Comparison of ENCODE assay signal across 9 mouse cellular contexts in genomic region chr1:170200379-170200778, GRCm38 (mm10). TPM values are rescaled to one million over a fixed set of nuclear protein-coding genes. Genes with fewer than 3 reads are reported as not detected.
DNase-seq lines count a peak whose midpoint lies in the region; ATAC-seq lines count a peak whose summit lies in the region.
"Had no signal": no experiment of that assay in that cellular context is flagged by ENCODE, and none has a peak within 500 bp of the region (broad histone marks: within the 10 kb centered on the region; RNA-seq: fewer than 3 reads in every experiment).

No protein-coding gene starts in this region.

- H3K9me3 ChIP-seq in midbrain, embryonic 15.5 days: no peaks in the 10 kb centered on the region
- H3K9me3 ChIP-seq in midbrain, embryonic 10.5 days (replicated peaks): no peaks in the 10 kb centered on the region

- H3K36me3 ChIP-seq in midbrain, embryonic 15.5 days (replicated peaks): peaks cover 36% of the 10 kb centered on the region
- peaks cover 97% of the 10 kb centered on the region for H3K36me3 ChIP-seq in midbrain, embryonic 10.5 days

- no peaks in the 10 kb centered on the region for H3K4me1 ChIP-seq in midbrain, embryonic 15.5 days
- no peaks in the 10 kb centered on the region for H3K4me1 ChIP-seq in midbrain, embryonic 10.5 days

- ATAC-seq in midbrain, embryonic 15.5 days (replicated peaks): 0 out of 2 replicates have a peak, but pooled peaks have one; percentile 50

- no peaks in the 10 kb centered on the region for H3K27me3 ChIP-seq in midbrain, embryonic 15.5 days (replicated peaks)
- H3K27me3 ChIP-seq in midbrain, embryonic 10.5 days (ENCODE audit: low read depth, poor library complexity, severe bottlenecking): no peaks in the 10 kb centered on the region

- no peak overlapping the region for H3K4me2 ChIP-seq in midbrain, embryonic 15.5 days

- no peak overlapping the region for H3K9ac ChIP-seq in midbrain, embryonic 15.5 days

- H3K27ac ChIP-seq in midbrain, embryonic 15.5 days: no peak overlapping the region
- H3K27ac ChIP-seq in midbrain, embryonic 10.5 days (replicated peaks): no peak overlapping the region

- WGBS in midbrain, embryonic 15.5 days: 81% methylated on average over 3 of the region's 3 CpGs
- 87% methylated on average over 3 of the region's 3 CpGs for WGBS in midbrain, embryonic 10.5 days

- peak; percentile 27 for DNase-seq in gastrocnemius, adult 18-20 months (ENCODE audit: low spot score)
- DNase-seq in gastrocnemius, adult 8-10 months (ENCODE audit: low spot score in 2 of 2): no peak
- DNase-seq in midbrain, embryonic 10.5 days (ENCODE audit: low spot score): no peak
- DNase-seq in T-cell, adult 2 months (ENCODE audit: low spot score): peak; percentile 13
- DNase-seq in kidney, postnatal 14 days: peak; percentile 30
- DNase-seq in thymus, postnatal 14 days: peak; percentile 33
- DNase-seq in urinary bladder, postnatal 10 days (ENCODE audit: low spot score): no peak

- H3K4me3 ChIP-seq in midbrain, embryonic 15.5 days: no peak overlapping the region
- no peak overlapping the region for H3K4me3 ChIP-seq in midbrain, embryonic 10.5 days

RNA-seq across cellular contexts. Expression of gene Uhmk1, which starts 14.8 kb away (rescaled TPM):
- 10 to 100 TPM; 11.7 to 15.6 TPM for total RNA-seq in gastrocnemius, adult 18-20 months (2021)
- total RNA-seq in gastrocnemius, adult 8-10 months (2022): 10 to 100 TPM; 11.8 to 19.2 (median 13.3) TPM
- 9.1 TPM in 2 replicates for polyA plus RNA-seq in midbrain, embryonic 15.5 days (2015; fragmentation: Nextera tagmentation; extraction: Ambion mirVana)
- 9.2 and 10.7 TPM in 2 replicates for polyA plus RNA-seq in midbrain, embryonic 10.5 days (2016; fragmentation: Nextera tagmentation; extraction: Ambion mirVana)

RNA-seq across cellular contexts. Expression of gene Uap1, which starts 25.6 kb away (rescaled TPM):
- total RNA-seq in gastrocnemius, adult 18-20 months (2021): 10 to 100 TPM; 43.4 to 49.7 TPM
- 10 to 100 TPM; 41.6 to 64.9 (median 48.9) TPM for total RNA-seq in gastrocnemius, adult 8-10 months (2022)
- polyA plus RNA-seq in midbrain, embryonic 15.5 days (2015; fragmentation: Nextera tagmentation; extraction: Ambion mirVana): 58.2 and 63.2 TPM in 2 replicates
- polyA plus RNA-seq in midbrain, embryonic 10.5 days (2016; fragmentation: Nextera tagmentation; extraction: Ambion mirVana): 52.0 and 55.5 TPM in 2 replicates

RNA-seq across cellular contexts. Expression of gene Sh2d1b2, which starts 32.2 kb away (rescaled TPM):
- total RNA-seq in gastrocnemius, adult 18-20 months (2021): not detected
- not detected for total RNA-seq in gastrocnemius, adult 8-10 months (2022)
- polyA plus RNA-seq in midbrain, embryonic 15.5 days (2015; fragmentation: Nextera tagmentation; extraction: Ambion mirVana): not detected in 2 replicates
- polyA plus RNA-seq in midbrain, embryonic 10.5 days (2016; fragmentation: Nextera tagmentation; extraction: Ambion mirVana): not detected in 2 replicates
- total RNA-seq: heart, postnatal 36 days had no signal

Comparison
In these comparisons a context has a peak if more than half of its experiments do, and no peak if none do; other contexts are left out.
1. DNase-seq: peak in gastrocnemius, adult 18-20 months (single experiment), T-cell, adult 2 months (single experiment), kidney, postnatal 14 days (single experiment) and thymus, postnatal 14 days (single experiment); none in gastrocnemius, adult 8-10 months (0 of 2), midbrain, embryonic 10.5 days (single experiment) and urinary bladder, postnatal 10 days (single experiment).